Mouse (Mus musculus): ENCODE measurements around the gene Hesx1. TPM values are rescaled to one million over a fixed set of nuclear protein-coding genes. Genes with fewer than 3 reads are reported as not detected.
A peak's percentile ranks its signal among the peaks of the same experiment; 100 is the strongest.

Gene Hesx1
- polyA plus RNA-seq, 1 experiment from 2014 or later: 0.25 TPM

DNA sequence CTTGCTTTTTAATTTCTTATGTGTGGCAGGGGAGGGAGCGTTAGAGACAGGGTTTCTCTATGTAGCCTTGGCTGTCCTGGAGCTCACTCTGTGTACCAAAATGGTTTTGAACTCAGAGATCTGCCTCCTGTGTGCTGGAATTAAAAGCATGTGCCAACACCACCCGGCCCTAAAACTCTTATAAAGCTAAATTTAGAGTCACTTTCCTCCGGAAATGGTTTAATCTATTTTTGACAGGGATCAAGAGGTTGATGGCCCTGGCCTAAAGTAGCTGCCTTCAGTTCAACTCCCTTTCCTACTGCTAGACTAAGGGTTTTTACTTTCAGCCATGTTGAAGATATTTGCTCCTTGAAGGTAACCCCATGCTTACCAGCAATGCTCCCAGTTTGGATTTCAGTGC is 789 bp upstream of the Hesx1 start:
- WGBS: 31% methylated on average over 3 of the region's 3 CpGs
- no peak overlapping the region for H3K4me3 ChIP-seq (ENCODE audit: low read depth, low read length)
- DNase-seq (ENCODE audit: low spot score) (no peak), ATAC-seq (ENCODE audit: insufficient number of reproducible peaks, low FRiP score, low TSS enrichment, low read depth) (no peak)
- H3K27ac ChIP-seq (replicated peaks; ENCODE audit: low read depth, low read length): no peak overlapping the region
- H3K36me3 ChIP-seq (ENCODE audit: control insufficient read depth, insufficient read depth, low read length): no peaks in the 10 kb centered on the region
- no peaks in the 10 kb centered on the region for H3K9me3 ChIP-seq (ENCODE audit: control insufficient read depth, low read length)
- H3K27me3 ChIP-seq (ENCODE audit: control insufficient read depth, insufficient read depth, low read length): no peaks in the 10 kb centered on the region
- H3K4me2 ChIP-seq (ENCODE audit: low read depth, severe bottlenecking): no peak overlapping the region
- H3K4me1 ChIP-seq (ENCODE audit: control insufficient read depth, insufficient read depth, low read length): peaks cover 7% of the 10 kb centered on the region; the same call in 1 of the 2 replicates
- no peak overlapping the region for H3K9ac ChIP-seq (ENCODE audit: low read length)

DNA sequence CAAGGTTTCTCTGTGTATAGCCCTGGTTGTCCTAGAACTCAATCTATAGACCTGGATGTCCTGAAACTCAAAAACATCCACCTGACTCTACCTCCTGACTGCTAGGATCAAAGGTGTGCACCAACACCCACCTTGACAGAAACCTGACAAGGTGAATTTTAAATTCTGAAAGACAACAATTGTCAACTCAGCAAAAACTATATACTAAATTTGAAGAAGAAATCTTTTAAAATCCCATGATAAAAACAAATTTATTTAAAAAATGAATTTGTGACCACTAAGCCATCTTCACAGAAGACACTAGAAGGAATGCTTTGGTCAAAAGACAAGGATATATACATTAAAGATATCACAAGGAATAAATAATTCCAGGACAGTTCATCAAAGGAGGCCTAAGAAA is 2.0 kb downstream of the Hesx1 start:
- DNase-seq (ENCODE audit: low spot score) (no peak), ATAC-seq (ENCODE audit: insufficient number of reproducible peaks, low FRiP score, low TSS enrichment, low read depth) (no peak)
- Histone ChIP-seq H3K27me3 (ENCODE audit: control insufficient read depth, insufficient read depth, low read length) (no peaks in the 10 kb centered on the region), H3K36me3 (ENCODE audit: control insufficient read depth, insufficient read depth, low read length) (no peaks in the 10 kb centered on the region), H3K27ac (replicated peaks; ENCODE audit: low read depth, low read length) (no peak overlapping the region), H3K4me2 (ENCODE audit: low read depth, severe bottlenecking) (no peak overlapping the region), H3K4me1 (ENCODE audit: control insufficient read depth, insufficient read depth, low read length) (peaks cover 12% of the 10 kb centered on the region; the same call in 1 of the 2 replicates), H3K9me3 (ENCODE audit: control insufficient read depth, low read length) (no peaks in the 10 kb centered on the region), H3K4me3 (ENCODE audit: low read depth, low read length) (no peak overlapping the region), H3K9ac (ENCODE audit: low read length) (no peak overlapping the region)

DNA sequence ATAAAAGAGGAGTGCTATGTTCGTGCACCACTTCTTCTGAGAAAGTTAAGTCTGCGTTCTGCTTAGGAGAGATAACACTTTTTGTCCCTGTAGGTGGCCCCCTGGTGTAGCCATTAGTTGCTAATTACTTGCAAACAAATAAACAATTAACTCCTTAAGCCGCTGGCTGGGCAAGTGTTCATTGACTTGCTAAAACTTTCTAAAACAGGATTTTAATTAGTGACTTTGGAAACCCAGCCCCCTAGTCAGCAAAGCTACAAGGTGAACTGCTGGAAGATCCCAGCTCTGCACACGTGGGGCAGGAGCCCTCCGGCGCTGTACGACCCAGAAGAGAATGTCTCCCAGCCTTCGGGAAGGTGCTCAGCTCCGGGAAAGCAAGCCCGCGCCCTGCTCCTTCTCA is 6.2 kb downstream of the Hesx1 start:
- H3K4me2 ChIP-seq (ENCODE audit: low read depth, severe bottlenecking): peak overlapping the region; percentile 29; the same call in 1 of the 2 replicates

DNA sequence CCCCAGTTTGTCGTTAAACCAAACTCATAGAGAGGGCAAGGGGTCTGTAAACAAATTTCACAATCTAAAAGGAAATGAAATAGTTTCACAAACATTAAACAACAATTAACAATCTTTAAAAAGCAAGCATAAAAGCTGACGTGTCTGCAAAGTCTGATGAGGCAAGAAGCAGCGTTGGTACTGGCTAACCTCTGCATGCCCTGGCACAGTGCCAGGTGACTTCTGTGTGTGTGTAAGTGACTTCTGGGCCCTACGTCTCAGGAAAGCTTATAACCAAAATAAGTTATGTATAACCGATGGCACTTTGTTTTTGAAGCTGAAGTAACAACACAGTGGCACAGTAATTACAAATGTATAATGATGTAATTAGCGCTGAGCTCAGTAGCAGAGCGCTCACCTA is 10.7 kb downstream of the Hesx1 start:
- Histone ChIP-seq H3K9me3 (ENCODE audit: control insufficient read depth, low read length) (no peaks in the 10 kb centered on the region), H3K4me1 (ENCODE audit: control insufficient read depth, insufficient read depth, low read length) (0 out of 2 replicates have a peak, but pooled peaks cover 7% of the 10 kb centered on the region), H3K4me2 (ENCODE audit: low read depth, severe bottlenecking) (no peak overlapping the region), H3K27ac (replicated peaks; ENCODE audit: low read depth, low read length) (no peak overlapping the region), H3K27me3 (ENCODE audit: control insufficient read depth, insufficient read depth, low read length) (no peaks in the 10 kb centered on the region), H3K36me3 (ENCODE audit: control insufficient read depth, insufficient read depth, low read length) (no peaks in the 10 kb centered on the region), H3K9ac (ENCODE audit: low read length) (no peak overlapping the region), H3K4me3 (ENCODE audit: low read depth, low read length) (no peak overlapping the region)
- no peak for ATAC-seq (ENCODE audit: insufficient number of reproducible peaks, low FRiP score, low TSS enrichment, low read depth)
- no peak for DNase-seq (ENCODE audit: low spot score)
- 75% methylated on average over 7 of the region's 7 CpGs for WGBS

More for the DNA sequence above, 6.2 kb downstream of the Hesx1 start:
- Histone ChIP-seq H3K27ac (replicated peaks; ENCODE audit: low read depth, low read length) (no peak overlapping the region), H3K4me3 (ENCODE audit: low read depth, low read length) (no peak overlapping the region), H3K9me3 (ENCODE audit: control insufficient read depth, low read length) (no peaks in the 10 kb centered on the region), H3K27me3 (ENCODE audit: control insufficient read depth, insufficient read depth, low read length) (no peaks in the 10 kb centered on the region), H3K4me1 (ENCODE audit: control insufficient read depth, insufficient read depth, low read length) (0 out of 2 replicates have a peak, but pooled peaks cover 7% of the 10 kb centered on the region), H3K36me3 (ENCODE audit: control insufficient read depth, insufficient read depth, low read length) (no peaks in the 10 kb centered on the region), H3K9ac (ENCODE audit: low read length) (no peak overlapping the region)
- peak; percentile 38 for DNase-seq (ENCODE audit: low spot score)
- ATAC-seq (ENCODE audit: insufficient number of reproducible peaks, low FRiP score, low TSS enrichment, low read depth): no peak
- WGBS: 3% methylated on average over 11 of the region's 11 CpGs

DNA sequence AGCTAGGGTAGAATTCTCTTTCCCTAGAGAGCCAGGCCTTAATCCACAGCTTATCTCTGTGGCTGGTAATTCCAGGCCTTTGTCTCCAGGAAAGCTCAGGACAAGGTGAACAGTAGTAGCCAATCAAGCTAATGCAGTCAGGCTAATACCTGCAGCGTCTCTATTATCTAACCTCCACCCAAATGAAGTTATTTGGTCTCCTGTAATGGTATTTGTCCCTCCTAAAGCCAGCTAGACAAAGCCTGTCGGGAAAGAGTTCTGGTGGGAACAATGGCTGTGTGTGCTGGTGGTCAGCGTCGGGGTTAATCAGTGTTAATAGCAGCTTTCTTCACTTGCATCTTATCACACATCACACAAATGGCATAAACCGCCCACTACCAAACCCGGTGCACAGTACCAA is 11.7 kb downstream of the Hesx1 start:
- H3K4me1 ChIP-seq (ENCODE audit: control insufficient read depth, insufficient read depth, low read length): 0 out of 2 replicates have a peak, but pooled peaks cover 2% of the 10 kb centered on the region
- WGBS: 49% methylated on average over 6 of the region's 6 CpGs
- H3K36me3 ChIP-seq (ENCODE audit: control insufficient read depth, insufficient read depth, low read length): no peaks in the 10 kb centered on the region
- no peaks in the 10 kb centered on the region for H3K9me3 ChIP-seq (ENCODE audit: control insufficient read depth, low read length)
- no peak overlapping the region for H3K4me2 ChIP-seq (ENCODE audit: low read depth, severe bottlenecking)
- H3K4me3 ChIP-seq (ENCODE audit: low read depth, low read length): no peak overlapping the region
- ATAC-seq (ENCODE audit: insufficient number of reproducible peaks, low FRiP score, low TSS enrichment, low read depth) (no peak), DNase-seq (ENCODE audit: low spot score) (no peak)
- no peak overlapping the region for H3K9ac ChIP-seq (ENCODE audit: low read length)
- no peaks in the 10 kb centered on the region for H3K27me3 ChIP-seq (ENCODE audit: control insufficient read depth, insufficient read depth, low read length)
- H3K27ac ChIP-seq (replicated peaks; ENCODE audit: low read depth, low read length): no peak overlapping the region

DNA sequence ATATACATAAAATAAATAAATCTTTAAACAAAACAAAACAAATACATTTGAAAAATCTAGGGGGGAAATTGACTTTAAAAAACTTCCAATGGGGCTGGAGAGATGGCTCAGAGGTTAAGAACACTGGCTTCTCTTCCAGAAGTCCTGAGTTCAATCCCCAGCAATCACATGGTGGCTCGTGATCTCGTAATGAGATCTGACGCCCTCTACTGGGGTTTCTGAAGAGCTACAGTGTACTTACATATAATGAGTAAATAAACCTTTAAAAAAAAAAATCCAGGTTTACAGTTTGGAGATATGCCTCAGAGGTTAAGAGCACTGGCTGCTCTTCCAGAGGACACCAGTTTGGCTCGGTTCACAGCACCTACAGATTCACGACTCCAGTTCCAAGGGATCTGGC is 17.3 kb downstream of the Hesx1 start:
- H3K9me3 ChIP-seq (ENCODE audit: control insufficient read depth, low read length): no peaks in the 10 kb centered on the region
- no peak overlapping the region for H3K4me3 ChIP-seq (ENCODE audit: low read depth, low read length)
- WGBS: 81% methylated on average over 5 of the region's 5 CpGs
- no peak overlapping the region for H3K27ac ChIP-seq (replicated peaks; ENCODE audit: low read depth, low read length)
- H3K4me2 ChIP-seq (ENCODE audit: low read depth, severe bottlenecking): no peak overlapping the region
- H3K27me3 ChIP-seq (ENCODE audit: control insufficient read depth, insufficient read depth, low read length): no peaks in the 10 kb centered on the region
- H3K9ac ChIP-seq (ENCODE audit: low read length): no peak overlapping the region
- H3K36me3 ChIP-seq (ENCODE audit: control insufficient read depth, insufficient read depth, low read length): no peaks in the 10 kb centered on the region
- ATAC-seq (ENCODE audit: insufficient number of reproducible peaks, low FRiP score, low TSS enrichment, low read depth): no peak
- H3K4me1 ChIP-seq (ENCODE audit: control insufficient read depth, insufficient read depth, low read length): no peaks in the 10 kb centered on the region
- DNase-seq (ENCODE audit: low spot score): no peak

DNA sequence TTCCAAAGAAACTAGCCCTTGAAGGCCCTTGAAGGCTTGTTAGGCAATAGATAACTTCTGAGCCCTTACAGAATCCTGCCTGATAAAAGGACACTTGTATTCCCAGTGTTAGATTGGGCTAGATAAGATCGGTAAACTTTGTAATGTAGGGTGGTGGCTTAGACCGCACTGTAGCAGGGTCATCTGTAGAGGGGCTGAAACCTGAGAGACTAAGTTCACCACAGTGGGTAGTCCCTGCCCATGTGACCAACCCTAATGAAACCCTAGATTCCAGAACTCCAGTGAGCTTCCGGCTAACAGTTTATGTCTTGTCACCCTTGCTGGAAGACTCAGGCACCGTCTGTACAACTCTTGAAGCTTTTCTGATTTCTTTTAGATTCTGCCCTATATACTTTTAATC is 19.4 kb downstream of the Hesx1 start:
- Histone ChIP-seq H3K36me3 (ENCODE audit: control insufficient read depth, insufficient read depth, low read length) (no peaks in the 10 kb centered on the region), H3K9ac (ENCODE audit: low read length) (no peak overlapping the region), H3K9me3 (ENCODE audit: control insufficient read depth, low read length) (no peaks in the 10 kb centered on the region), H3K27me3 (ENCODE audit: control insufficient read depth, insufficient read depth, low read length) (no peaks in the 10 kb centered on the region), H3K4me1 (ENCODE audit: control insufficient read depth, insufficient read depth, low read length) (no peaks in the 10 kb centered on the region), H3K4me3 (ENCODE audit: low read depth, low read length) (no peak overlapping the region), H3K4me2 (ENCODE audit: low read depth, severe bottlenecking) (no peak overlapping the region), H3K27ac (replicated peaks; ENCODE audit: low read depth, low read length) (no peak overlapping the region)
- no peak for DNase-seq (ENCODE audit: low spot score)
- WGBS: 56% methylated on average over 4 of the region's 4 CpGs
- no peak for ATAC-seq (ENCODE audit: insufficient number of reproducible peaks, low FRiP score, low TSS enrichment, low read depth)

DNA sequence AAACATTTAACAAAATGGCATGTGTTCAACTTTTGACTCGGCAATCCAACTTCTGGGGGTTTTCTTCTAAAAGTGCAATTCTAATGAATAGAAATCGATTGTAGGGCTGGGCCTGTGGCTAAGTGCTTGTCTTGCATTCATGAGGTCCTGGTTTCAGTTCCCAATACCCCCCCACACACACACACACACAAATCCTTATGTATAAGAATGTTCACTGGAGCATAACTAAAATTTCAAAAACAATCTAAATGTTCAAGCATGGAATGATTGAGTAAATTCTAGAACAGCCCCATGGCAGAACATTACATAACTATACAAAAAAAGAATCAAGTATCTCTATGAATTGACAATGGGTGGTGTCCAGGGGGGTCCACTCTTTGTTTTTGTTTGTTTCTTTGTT is 23.7 kb downstream of the Hesx1 start:
- 92% methylated on average over 2 of the region's 2 CpGs for WGBS
- ATAC-seq (ENCODE audit: insufficient number of reproducible peaks, low FRiP score, low TSS enrichment, low read depth): no peak

DNA sequence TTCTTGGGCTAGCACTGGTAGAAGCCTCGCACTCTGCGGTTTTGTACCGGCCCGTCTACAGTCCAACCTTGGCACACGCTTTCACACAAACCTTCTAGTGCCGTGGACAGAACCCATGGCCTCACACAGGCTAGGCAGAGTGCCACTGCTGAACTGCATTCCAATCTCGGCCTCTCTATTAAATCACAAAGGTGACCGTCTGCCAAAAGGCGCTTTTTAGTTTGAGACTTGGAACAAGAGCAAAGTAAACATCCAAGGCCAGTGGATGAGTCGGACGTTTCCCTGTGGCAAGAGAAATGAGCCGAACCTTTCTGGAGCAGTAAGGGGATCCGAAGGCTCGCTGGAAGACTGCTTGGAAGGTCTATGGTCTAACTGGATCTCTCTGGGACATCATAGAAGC is 25.6 kb downstream of the Hesx1 start:
- no peak overlapping the region for H3K9ac ChIP-seq (ENCODE audit: low read length)
- H3K27ac ChIP-seq (replicated peaks; ENCODE audit: low read depth, low read length): no peak overlapping the region
- no peak overlapping the region for H3K4me3 ChIP-seq (ENCODE audit: low read depth, low read length)
- H3K4me2 ChIP-seq (ENCODE audit: low read depth, severe bottlenecking): no peak overlapping the region
- H3K9me3 ChIP-seq (ENCODE audit: control insufficient read depth, low read length): no peaks in the 10 kb centered on the region
- no peak for ATAC-seq (ENCODE audit: insufficient number of reproducible peaks, low FRiP score, low TSS enrichment, low read depth)
- H3K27me3 ChIP-seq (ENCODE audit: control insufficient read depth, insufficient read depth, low read length): no peaks in the 10 kb centered on the region
- WGBS: 93% methylated on average over 14 of the region's 14 CpGs
- H3K36me3 ChIP-seq (ENCODE audit: control insufficient read depth, insufficient read depth, low read length): no peaks in the 10 kb centered on the region
- no peaks in the 10 kb centered on the region for H3K4me1 ChIP-seq (ENCODE audit: control insufficient read depth, insufficient read depth, low read length)
- no peak for DNase-seq (ENCODE audit: low spot score)

More for the DNA sequence above, 23.7 kb downstream of the Hesx1 start:
- no peak for DNase-seq (ENCODE audit: low spot score)
- H3K36me3 ChIP-seq (ENCODE audit: control insufficient read depth, insufficient read depth, low read length): no peaks in the 10 kb centered on the region
- H3K4me2 ChIP-seq (ENCODE audit: low read depth, severe bottlenecking): no peak overlapping the region
- no peak overlapping the region for H3K9ac ChIP-seq (ENCODE audit: low read length)
- no peaks in the 10 kb centered on the region for H3K27me3 ChIP-seq (ENCODE audit: control insufficient read depth, insufficient read depth, low read length)
- H3K4me1 ChIP-seq (ENCODE audit: control insufficient read depth, insufficient read depth, low read length): no peaks in the 10 kb centered on the region
- no peaks in the 10 kb centered on the region for H3K9me3 ChIP-seq (ENCODE audit: control insufficient read depth, low read length)
- no peak overlapping the region for H3K4me3 ChIP-seq (ENCODE audit: low read depth, low read length)
- H3K27ac ChIP-seq (replicated peaks; ENCODE audit: low read depth, low read length): no peak overlapping the region

Measured in limb, embryonic 11.5 days (tissue).